Mouse (Mus musculus) midbrain, embryonic 14.5 days (tissue): ENCODE data around the gene Eml3. TPM values are rescaled to one million over a fixed set of nuclear protein-coding genes. Genes with fewer than 3 reads are reported as not detected.

Experiments
- ATAC-seq: fragments of 200-750 bp; cut with Nextera tagmentation; 2 replicates; pipeline ENCODE4 v1.8.0; 2017; ENCODE audit warnings: moderate number of reproducible peaks, moderate library complexity; ENCODE audit not compliant: low FRiP score, low TSS enrichment
- DNase-seq: peaks from one replicate; pipeline ENCODE4 v3.0.0-alpha.2; 2015
- H3K27ac ChIP-seq: fragments of 300-500 bp; sonication (generic); replicated peaks from 2 replicates; pipeline ENCODE4 v1.5.1; 2014; ENCODE audit warnings: mild to moderate bottlenecking, low read depth, low read length, moderate library complexity
- H3K27me3 ChIP-seq: fragments of 300-500 bp; sonication (generic); 2 replicates; pipeline ENCODE4 v1.6.1; 2014; ENCODE audit warnings: low read length, control low read depth, mixed read lengths; ENCODE audit not compliant: control insufficient read depth, insufficient read depth
- H3K36me3 ChIP-seq: fragments of 300-500 bp; sonication (generic); 2 replicates; pipeline ENCODE4 v1.6.1; 2014; ENCODE audit warnings: low read length, control low read depth; ENCODE audit not compliant: control insufficient read depth, insufficient read depth
- H3K4me1 ChIP-seq: fragments of 300-500 bp; sonication (generic); 2 replicates; pipeline ENCODE4 v1.6.1; 2014; ENCODE audit warnings: mild to moderate bottlenecking, antibody characterized with exemption, low read length, control low read depth; ENCODE audit not compliant: control insufficient read depth, insufficient read depth
- H3K4me2 ChIP-seq: fragments of 300-500 bp; sonication (generic); 2 replicates; pipeline ENCODE4 v1.6.1; 2014; ENCODE audit warnings: mild to moderate bottlenecking, low read length, moderate library complexity
- H3K4me3 ChIP-seq: fragments of 300-500 bp; sonication (generic); replicated peaks from 2 replicates; pipeline ENCODE4 v1.5.1; 2014; ENCODE audit warnings: low read depth, low read length
- H3K9ac ChIP-seq: fragments of 300-500 bp; sonication (generic); replicated peaks from 2 replicates; pipeline ENCODE4 v1.6.1; 2014; ENCODE audit warnings: mild to moderate bottlenecking, low read length, moderate library complexity
- H3K9me3 ChIP-seq: fragments of 300-500 bp; sonication (generic); 2 replicates; pipeline ENCODE4 v1.6.1; 2016; ENCODE audit warnings: low read length, control low read depth, mixed read lengths; ENCODE audit not compliant: control insufficient read depth
- WGBS: fragments of 180-500 bp; shearing (Covaris S2); extraction: QIAGEN DNeasy Blood & Tissue Kit; methylation state at CpG from one replicate; pipeline ENCODE4 v1.1.7; 2014; 5-methylcytosine and 5-hydroxymethylcytosine counted together
- polyA plus RNA-seq: library from polyadenylated mRNA; unstranded; fragments of >200 nt; fragmentation: Nextera tagmentation; extraction: Ambion mirVana; gene quantifications from 2 replicates; pipeline ENCODE4 v1.2.1, GENCODE M21; 2014

Eml3 gene
- polyA plus RNA-seq, result 4.3 and 5.5 TPM in 2 replicates

DNA sequence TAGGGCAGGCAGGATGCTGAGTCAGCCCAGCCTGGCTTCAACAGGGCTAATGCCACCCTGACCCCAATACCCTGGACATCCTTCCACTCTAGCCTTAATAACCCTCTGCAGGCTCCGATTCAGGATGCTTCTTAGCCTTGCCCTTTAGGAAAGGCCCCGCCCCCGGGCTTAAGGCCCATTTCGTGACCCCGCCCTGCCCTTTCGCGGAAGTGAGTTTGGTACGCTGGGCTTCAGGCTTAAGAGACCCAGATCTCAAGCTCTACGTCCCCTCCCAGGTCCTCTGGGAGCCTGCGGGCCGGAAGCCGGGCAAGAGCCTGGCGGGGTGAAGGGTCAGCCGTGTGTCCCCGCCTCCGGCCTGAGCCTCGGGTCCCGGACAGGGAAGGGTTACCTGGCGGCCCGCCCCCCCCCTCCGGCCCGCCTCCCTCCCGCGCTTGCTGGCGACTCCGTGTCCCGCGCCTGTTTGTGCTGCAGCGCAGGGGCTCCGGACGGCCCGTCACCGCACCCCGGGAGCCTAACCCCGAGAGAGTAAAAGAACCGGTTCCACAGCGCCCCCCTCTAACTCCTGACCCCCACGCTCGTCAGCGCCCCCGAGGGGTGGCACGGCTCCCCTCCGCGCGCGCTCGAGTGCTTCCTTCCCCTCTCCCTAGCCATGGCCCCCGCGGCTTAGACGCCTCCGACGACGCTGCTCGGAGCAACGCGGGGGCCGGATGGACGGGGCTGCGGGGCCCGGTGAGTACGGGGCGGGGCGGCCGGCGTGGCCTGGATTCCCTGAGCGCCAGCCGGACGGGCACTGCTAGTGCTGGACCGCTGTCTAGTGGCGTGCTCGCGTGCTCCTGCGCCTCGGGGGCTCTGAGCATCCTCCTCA is at the start of gene Eml3, which contains the start of gene Rom1:
Gene Eml3, plus strand, starts transcription at position 329 of the 865 bp plus-strand sequence.
Gene Rom1, minus strand, starts transcription at position 133 of the 865 bp plus-strand sequence.
- WGBS, result under 1% methylated on average over 70 of the region's 74 CpGs
- Histone ChIP-seq H3K4me3 (peak within 1 kb of the TSS; percentile 51), H3K4me2 (peak within 1 kb of the TSS; percentile 71), H3K36me3 (peaks cover 35% of the 10 kb centered on the region), H3K9me3 (no peaks in the 10 kb centered on the region), H3K27ac (no peak within 1 kb of the TSS), H3K4me1 (peaks cover 11% of the 10 kb centered on the region), H3K27me3 (no peaks in the 10 kb centered on the region), H3K9ac (peak within 1 kb of the TSS; percentile 65)
- ATAC-seq (peak; percentile 62), DNase-seq (peak; percentile 64)

DNA sequence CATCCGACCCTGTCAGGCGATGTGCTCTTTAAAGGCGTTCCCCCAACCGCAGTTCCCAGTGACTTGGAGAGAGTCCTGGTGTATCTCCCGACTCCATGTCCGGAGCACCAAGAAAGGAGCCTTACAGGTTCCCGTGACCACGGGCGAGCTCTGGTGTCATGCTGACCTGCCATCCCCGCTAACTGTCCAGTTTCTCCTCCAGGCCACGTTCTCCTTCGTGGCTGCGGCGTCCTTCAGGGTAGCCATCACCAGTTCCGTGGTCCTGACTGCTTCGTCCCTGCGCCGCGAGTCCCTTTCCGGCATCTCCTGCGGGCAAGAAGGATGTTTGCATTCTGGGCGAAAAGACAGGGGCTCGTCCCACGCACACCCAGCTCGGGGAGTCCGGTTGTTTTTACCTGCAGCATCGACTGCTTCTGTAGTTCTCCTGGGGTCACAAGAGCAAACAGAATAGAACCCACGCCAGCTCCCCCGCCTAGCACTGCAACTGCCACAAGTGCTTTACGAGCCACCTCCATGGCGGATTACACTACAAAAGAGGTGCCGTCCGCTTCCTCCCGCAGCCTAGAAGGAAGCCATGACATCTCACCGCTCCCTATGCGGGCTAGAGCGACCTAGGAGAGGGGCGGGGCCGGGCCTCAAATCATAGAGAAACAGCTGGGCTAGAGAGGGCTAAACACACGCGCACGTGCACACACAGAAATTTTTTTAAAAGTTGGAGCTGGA is 48.9 kb upstream of the Eml3 start, which contains the start of gene Uqcc3:
Gene Uqcc3, minus strand, starts transcription at position 613 of the 723 bp plus-strand sequence.
- H3K27ac ChIP-seq, result peak within 1 kb of the TSS; percentile 87
- H3K36me3 ChIP-seq, result peaks cover 30% of the 10 kb centered on the region
- H3K9ac ChIP-seq, result peak within 1 kb of the TSS; percentile 88
- DNase-seq, result peak; percentile 92
- WGBS, result under 1% methylated on average over 42 of the region's 42 CpGs
- peaks cover 10% of the 10 kb centered on the region; the same call in 1 of the 2 replicates for H3K4me1 ChIP-seq
- peak; percentile 96 for ATAC-seq
- H3K4me2 ChIP-seq, result peak within 1 kb of the TSS; percentile 91
- peak within 1 kb of the TSS; percentile 72 for H3K4me3 ChIP-seq
- H3K27me3 ChIP-seq, result no peaks in the 10 kb centered on the region
- H3K9me3 ChIP-seq, result no peaks in the 10 kb centered on the region

DNA sequence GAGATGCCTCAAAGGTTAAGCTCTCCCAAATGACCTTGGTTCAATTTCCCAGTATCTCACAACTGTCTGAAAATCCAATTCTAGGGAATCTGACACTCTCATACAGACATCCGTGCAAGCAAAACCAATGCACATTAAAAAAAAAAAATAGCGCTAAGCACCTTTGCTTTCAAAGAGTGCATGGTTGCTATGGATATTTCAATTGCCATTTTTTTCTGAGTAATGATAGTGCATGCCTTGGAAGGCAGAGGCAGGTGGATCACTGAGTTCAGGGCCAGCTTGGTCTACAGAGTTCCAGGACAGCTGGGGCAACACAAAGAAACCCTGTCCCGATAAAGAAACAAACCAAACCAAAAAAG is 48.3 kb upstream of the Eml3 start:
- peaks cover 10% of the 10 kb centered on the region; the same call in 1 of the 2 replicates for H3K4me1 ChIP-seq
- peak overlapping the region; percentile 72 for H3K4me3 ChIP-seq
- peaks cover 24% of the 10 kb centered on the region for H3K36me3 ChIP-seq
- peak overlapping the region; percentile 91 for H3K4me2 ChIP-seq
- no peaks in the 10 kb centered on the region for H3K9me3 ChIP-seq
- peak overlapping the region; percentile 87; the same call in 1 of the 2 replicates for H3K27ac ChIP-seq
- ATAC-seq, result no peak
- no peak for DNase-seq
- WGBS, result 12% methylated on average over 3 of the region's 3 CpGs
- peak overlapping the region; percentile 88; the same call in 1 of the 2 replicates for H3K9ac ChIP-seq
- no peaks in the 10 kb centered on the region for H3K27me3 ChIP-seq

DNA sequence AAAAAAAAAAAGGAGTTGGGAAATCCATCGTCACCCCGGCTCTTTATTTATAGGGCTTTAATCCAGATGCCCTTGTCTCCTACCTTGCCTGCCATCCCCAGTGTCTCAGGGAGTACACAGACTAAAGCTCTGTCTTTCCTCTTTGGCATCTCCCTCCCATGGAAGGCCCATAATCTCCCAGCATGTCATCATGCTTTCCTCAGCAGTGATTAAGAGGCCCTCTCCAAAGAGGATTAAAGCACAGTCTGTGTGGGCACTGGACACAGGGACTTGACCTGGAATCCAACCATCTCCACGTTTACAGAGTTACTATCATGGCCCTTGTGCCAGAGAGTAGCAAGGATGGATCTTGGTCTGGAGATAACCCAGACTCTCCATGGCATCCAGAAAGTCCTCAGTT is 45.7 kb upstream of the Eml3 start, which contains the start of the genes Lbhd1 and Gm49403:
Gene Lbhd1, plus strand, starts transcription at position 117 of the 400 bp plus-strand sequence.
Gene Gm49403, plus strand, starts transcription at position 315 of the 400 bp plus-strand sequence.
- Histone ChIP-seq H3K4me2 (no peak within 1 kb of the TSS), H3K27ac (no peak within 1 kb of the TSS), H3K27me3 (no peaks in the 10 kb centered on the region), H3K4me3 (no peak within 1 kb of the TSS), H3K9me3 (no peaks in the 10 kb centered on the region), H3K9ac (no peak within 1 kb of the TSS), H3K4me1 (peaks cover 18% of the 10 kb centered on the region), H3K36me3 (peaks cover 4% of the 10 kb centered on the region; the same call in 1 of the 2 replicates)
- ATAC-seq (no peak), DNase-seq (no peak)
- WGBS, result 65% methylated on average over 3 of the region's 3 CpGs

DNA sequence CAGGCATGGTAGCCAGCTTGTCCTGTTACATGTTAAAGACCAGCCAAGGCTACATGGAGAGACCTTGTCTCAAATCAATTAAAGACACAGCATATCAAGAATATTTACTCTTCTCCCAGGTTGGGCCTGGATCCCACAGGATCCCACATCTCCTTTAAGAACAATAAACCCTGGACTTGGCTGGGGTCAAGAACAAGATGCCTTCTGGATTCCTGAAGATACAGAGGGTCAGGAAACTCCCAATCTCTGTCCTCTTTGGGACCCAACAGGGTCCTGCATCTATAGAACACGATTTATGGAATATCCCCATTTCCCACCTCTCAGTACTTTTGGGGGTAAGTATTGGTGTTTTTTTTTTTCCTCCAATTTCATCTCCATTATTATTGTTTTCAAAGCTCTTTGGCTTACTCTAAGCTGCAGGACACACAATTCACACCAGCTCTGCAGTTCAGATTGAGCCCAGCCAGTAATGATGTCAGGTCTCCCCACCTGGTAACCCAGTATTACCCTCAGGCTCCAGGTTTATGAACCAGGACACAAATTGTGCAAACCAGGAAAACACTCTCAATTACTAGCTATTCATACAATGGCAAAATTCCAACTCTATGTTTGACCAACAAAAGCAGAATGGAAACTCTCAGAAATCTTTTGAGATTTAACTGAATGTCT is 42.3 kb upstream of the Eml3 start:
- WGBS, result 54% methylated on average over 1 of the region's 1 CpGs
- Histone ChIP-seq H3K9ac (no peak overlapping the region), H3K4me1 (peaks cover 15% of the 10 kb centered on the region), H3K27me3 (no peaks in the 10 kb centered on the region), H3K36me3 (peaks cover 3% of the 10 kb centered on the region), H3K4me3 (no peak overlapping the region), H3K4me2 (no peak overlapping the region), H3K27ac (no peak overlapping the region), H3K9me3 (no peaks in the 10 kb centered on the region)
- ATAC-seq (no peak), DNase-seq (no peak)

DNA sequence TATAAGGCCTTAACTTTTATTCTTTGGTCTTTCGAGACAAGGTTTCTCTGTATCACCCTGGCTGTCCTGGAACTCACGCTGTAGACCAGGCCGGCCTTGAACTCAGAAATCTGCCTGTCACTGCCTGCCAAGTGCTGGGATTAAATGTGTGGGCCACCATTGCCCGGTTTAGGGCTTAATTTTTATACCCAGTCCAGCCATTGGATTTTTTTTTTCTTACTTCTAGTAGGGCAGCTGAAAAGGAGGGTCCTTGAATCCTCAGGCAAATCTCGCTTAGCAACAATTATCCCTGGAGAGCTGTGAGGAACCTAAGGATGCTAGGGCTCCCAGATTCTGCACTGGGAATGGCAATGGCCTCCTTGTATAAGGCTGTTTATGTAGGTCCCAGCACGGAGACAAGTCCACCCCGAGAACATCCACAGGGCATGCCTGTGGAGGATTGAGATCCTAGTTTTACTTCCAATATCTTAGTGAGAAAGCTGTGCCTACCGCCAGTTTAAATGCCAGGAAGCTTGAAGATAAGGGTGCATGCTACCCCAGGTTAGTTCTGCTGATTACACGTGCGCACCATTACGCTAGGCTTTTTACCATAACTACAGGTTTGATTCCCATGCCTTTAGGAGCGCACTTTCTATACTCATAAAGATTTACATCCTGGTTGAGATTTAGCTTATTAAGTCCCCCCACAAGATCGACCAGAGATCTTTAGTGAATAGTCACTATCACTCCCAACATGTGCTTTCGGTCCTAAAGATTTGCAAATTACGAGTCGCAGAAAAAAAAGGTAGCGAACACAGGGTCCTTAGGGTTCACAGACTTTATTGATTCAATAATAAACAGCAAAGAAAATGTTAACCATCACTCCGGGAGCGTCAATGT is 41.5 kb upstream of the Eml3 start:
- peak overlapping the region; percentile 61 for H3K4me3 ChIP-seq
- no peaks in the 10 kb centered on the region for H3K9me3 ChIP-seq
- no peak for DNase-seq
- H3K4me2 ChIP-seq, result peak overlapping the region; percentile 84
- peak overlapping the region; percentile 71 for H3K27ac ChIP-seq
- peaks cover 3% of the 10 kb centered on the region for H3K36me3 ChIP-seq
- ATAC-seq, result no peak
- H3K4me1 ChIP-seq, result peaks cover 15% of the 10 kb centered on the region
- no peaks in the 10 kb centered on the region for H3K27me3 ChIP-seq
- WGBS, result 15% methylated on average over 19 of the region's 19 CpGs
- peak overlapping the region; percentile 75 for H3K9ac ChIP-seq

DNA sequence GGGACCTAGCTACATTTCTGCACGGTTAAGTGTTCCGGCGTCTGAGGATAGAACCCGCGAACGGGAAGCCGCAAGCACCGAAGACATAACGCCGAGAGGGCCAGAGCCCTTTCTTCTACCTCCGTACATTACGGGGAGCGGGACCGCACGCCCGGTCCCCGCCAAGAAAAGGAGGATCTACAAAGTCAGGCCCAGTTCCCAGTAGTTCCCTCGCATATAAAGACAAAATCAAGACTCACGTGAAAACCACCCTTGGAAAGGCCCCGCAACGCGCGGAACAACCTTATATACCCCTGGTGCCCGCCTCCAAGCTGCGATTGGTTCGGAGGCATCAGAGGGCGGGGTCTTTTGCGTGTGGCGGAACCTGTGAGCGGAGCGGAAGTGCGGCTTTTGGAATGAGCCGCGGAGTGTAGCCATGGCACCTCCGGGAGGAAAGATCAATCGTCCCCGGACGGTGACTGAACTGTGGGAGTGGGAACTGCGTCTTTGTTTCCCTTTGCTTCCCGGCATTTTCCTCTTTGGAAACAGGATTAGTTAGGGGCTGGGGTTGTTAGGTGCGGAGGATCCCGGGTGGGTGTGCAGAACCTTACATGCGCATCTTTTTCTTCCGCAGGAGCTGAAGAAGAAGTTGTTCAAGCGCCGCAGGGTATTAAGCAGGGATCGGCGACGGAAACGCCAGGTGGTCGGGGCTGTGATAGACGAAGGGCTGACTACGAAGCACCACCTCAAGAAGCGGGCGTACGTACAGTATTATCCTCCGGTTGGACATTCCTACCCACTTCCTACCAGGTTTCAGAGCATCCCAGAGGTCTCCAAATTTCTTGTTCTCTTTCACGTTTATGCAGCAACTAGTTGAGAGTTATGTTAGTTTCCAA is 40.6 kb upstream of the Eml3 start, which contains the start of the genes 1810009A15Rik and Gm49416:
Gene 1810009A15Rik, plus strand, starts transcription at position 343 of the 875 bp plus-strand sequence.
Gene Gm49416, plus strand, starts transcription at position 416 of the 875 bp plus-strand sequence.
- ATAC-seq, result peak; percentile 96
- Histone ChIP-seq H3K4me2 (peak within 1 kb of the TSS; percentile 84), H3K36me3 (peaks cover 3% of the 10 kb centered on the region), H3K4me3 (peak within 1 kb of the TSS; percentile 61), H3K27ac (peak within 1 kb of the TSS; percentile 72), H3K27me3 (no peaks in the 10 kb centered on the region), H3K9ac (peak within 1 kb of the TSS; percentile 75), H3K9me3 (no peaks in the 10 kb centered on the region), H3K4me1 (peaks cover 22% of the 10 kb centered on the region)
- 1% methylated on average over 58 of the region's 58 CpGs for WGBS
- peak; percentile 98 for DNase-seq
